ENCODE assay signal across 1 mouse cellular context in genomic region chr1:91249564-91250414, GRCm38 (mm10).
A peak's percentile ranks its signal among the peaks of the same experiment; 100 is the strongest.
TF ChIP-seq lines count a peak whose summit lies in the region.

Gene Ube2f (plus strand): TSS chr1:91250304.

TF ChIP-seq in CH12.LX, 34 proteins besides CTCF, POLR2A, EP300 and RAD21 (continued from another document):
- TF ChIP-seq POLR2AphosphoS2 (IDR thresholded peaks at IDR 0.05; ENCODE audit: low read depth, low read length) = no peak
- TF ChIP-seq ZKSCAN1 (IDR thresholded peaks at IDR 0.05; ENCODE audit: borderline replicate concordance, low read depth, low read length) = peak; percentile 62; the same call in 1 of the 2 replicates
- no peak for TF ChIP-seq ZC3H11A (IDR thresholded peaks at IDR 0.05; ENCODE audit: low read depth, low read length)
- TF ChIP-seq KAT2A (IDR thresholded peaks at IDR 0.05; ENCODE audit: insufficient replicate concordance, low read length) = peak; percentile 80; the same call in 1 of the 2 replicates
- peak; percentile 100 for TF ChIP-seq SIN3A (IDR thresholded peaks at IDR 0.05; ENCODE audit: low read length)
- TF ChIP-seq GABPA (IDR thresholded peaks at IDR 0.05; ENCODE audit: insufficient replicate concordance, low read depth, low read length) = no peak
- peak; percentile 29; the same call in 1 of the 2 replicates for TF ChIP-seq ZMIZ1 (IDR thresholded peaks at IDR 0.05; ENCODE audit: low read depth, low read length)
- TF ChIP-seq JUN (IDR thresholded peaks at IDR 0.05; ENCODE audit: insufficient read depth, low read depth, low read length) = no peak
- peak; percentile 81; the same call in 1 of the 2 replicates for TF ChIP-seq IRF4 (IDR thresholded peaks at IDR 0.05; ENCODE audit: low read depth, low read length)
